Mouse (Mus musculus): ENCODE results near the gene Alkbh6. TPM values are rescaled to one million over a fixed set of nuclear protein-coding genes. Genes with fewer than 3 reads are reported as not detected.
A peak's percentile ranks its signal among the peaks of the same experiment; 100 is the strongest.

Alkbh6 gene
- polyA plus RNA-seq, 1 experiment from 2014 or later, result 68.9 TPM

DNA sequence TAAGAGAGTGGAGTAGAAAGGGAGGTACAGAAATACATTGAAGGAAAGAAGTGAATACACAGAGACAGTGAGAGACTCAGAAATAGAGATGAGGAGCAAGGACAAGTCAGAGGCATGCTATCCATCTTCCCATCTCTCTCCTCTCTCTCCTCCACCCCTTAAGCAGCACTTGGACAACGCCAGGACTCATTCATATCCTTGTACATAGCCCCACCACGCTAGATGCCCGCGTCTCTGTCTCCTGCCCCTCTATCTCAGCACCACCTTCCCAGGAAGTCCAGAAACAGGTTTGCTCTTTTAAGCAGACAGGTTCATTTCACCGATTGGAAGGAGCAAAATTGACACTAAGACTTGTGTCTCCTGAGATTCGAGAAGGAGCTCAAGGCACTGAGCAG lies 54.8 kb downstream of the Alkbh6 start:
- Histone ChIP-seq H3K36me3 (ENCODE audit: control insufficient read depth, insufficient read depth, low read length) (no peaks in the 10 kb centered on the region), H3K4me2 (ENCODE audit: low read length) (peak overlapping the region; percentile 85), H3K9ac (ENCODE audit: low read length) (peak overlapping the region; percentile 82), H3K4me3 (ENCODE audit: control insufficient read depth in 1 of 2, insufficient read depth in 1 of 2, low read depth in 1 of 2, low read length in 2 of 2) (peak overlapping the region; percentile 49 to 66; a peak in 3 of 4 replicates), H3K4me1 (ENCODE audit: control insufficient read depth in 2 of 2, insufficient read depth in 2 of 2, low read length in 2 of 2) (peaks cover 2 to 11% of the 10 kb centered on the region in 2 experiments; a peak in 2 of 4 replicates), H3K9me3 (ENCODE audit: control insufficient read depth, low read length) (no peaks in the 10 kb centered on the region), H3K27me3 (ENCODE audit: control insufficient read depth, insufficient read depth, low read length) (peaks cover 16% of the 10 kb centered on the region), H3K27ac (replicated peaks in 1 of 2; ENCODE audit: control insufficient read depth in 1 of 2, insufficient read depth in 1 of 2, low read depth in 2 of 2, low read length in 2 of 2) (no peak overlapping the region)
- WGBS, result 57% methylated on average over 6 of the region's 6 CpGs
- ATAC-seq (ENCODE audit: insufficient number of reproducible peaks, insufficient read depth, low FRiP score, low read depth), result no peak

Other genes starting within 250 kb of the Alkbh6 start
- gene Zfp82, start 235.8 kb upstream of the Alkbh6 start, polyA plus RNA-seq (2014; fragmentation: Nextera tagmentation; extraction: Ambion mirVana), result 4.2 and 4.8 TPM in 2 replicates
- 0.70 TPM in 1 of 2 replicates, not detected in the other for gene Gm26920, start 218.3 kb upstream of the Alkbh6 start, polyA plus RNA-seq (2014; fragmentation: Nextera tagmentation; extraction: Ambion mirVana)
- 5.2 and 6.4 TPM in 2 replicates for gene Zfp566, start 218.2 kb upstream of the Alkbh6 start, polyA plus RNA-seq (2014; fragmentation: Nextera tagmentation; extraction: Ambion mirVana)
- gene Zfp260, start 213.9 kb upstream of the Alkbh6 start, polyA plus RNA-seq (2014; fragmentation: Nextera tagmentation; extraction: Ambion mirVana), result 85.2 and 91.3 TPM in 2 replicates
- 6.4 and 8.5 TPM in 2 replicates for gene Zfp382, start 186.8 kb upstream of the Alkbh6 start, polyA plus RNA-seq (2014; fragmentation: Nextera tagmentation; extraction: Ambion mirVana)
- 7.2 and 9.0 TPM in 2 replicates for gene Zfp146, start 139.0 kb upstream of the Alkbh6 start, polyA plus RNA-seq (2014; fragmentation: Nextera tagmentation; extraction: Ambion mirVana)
- gene Cox7a1, start 124.6 kb upstream of the Alkbh6 start, polyA plus RNA-seq (2014; fragmentation: Nextera tagmentation; extraction: Ambion mirVana), result 544 and 589 TPM in 2 replicates
- gene Capns1, start 109.9 kb upstream of the Alkbh6 start, polyA plus RNA-seq (2014; fragmentation: Nextera tagmentation; extraction: Ambion mirVana), result 63.0 and 73.7 TPM in 2 replicates
- gene Polr2i, start 76.8 kb upstream of the Alkbh6 start, polyA plus RNA-seq (2014; fragmentation: Nextera tagmentation; extraction: Ambion mirVana), result 126 and 145 TPM in 2 replicates
- gene Tbcb, start 76.4 kb upstream of the Alkbh6 start, polyA plus RNA-seq (2014; fragmentation: Nextera tagmentation; extraction: Ambion mirVana), result 137 and 144 TPM in 2 replicates
- gene Ovol3, start 73.0 kb upstream of the Alkbh6 start, polyA plus RNA-seq (2014; fragmentation: Nextera tagmentation; extraction: Ambion mirVana), result not detected in 2 replicates
- 0.35 and 0.72 TPM in 2 replicates for gene Thap8, start 28.6 kb upstream of the Alkbh6 start, polyA plus RNA-seq (2014; fragmentation: Nextera tagmentation; extraction: Ambion mirVana)
- 8.7 and 9.4 TPM in 2 replicates for gene Wdr62, start 28.3 kb upstream of the Alkbh6 start, polyA plus RNA-seq (2014; fragmentation: Nextera tagmentation; extraction: Ambion mirVana)
- gene Clip3, start 17.0 kb upstream of the Alkbh6 start, polyA plus RNA-seq (2014; fragmentation: Nextera tagmentation; extraction: Ambion mirVana), result 10.1 and 12.8 TPM in 2 replicates
- 8.1 and 13.0 TPM in 2 replicates for gene Syne4, start 6.1 kb downstream of the Alkbh6 start, polyA plus RNA-seq (2014; fragmentation: Nextera tagmentation; extraction: Ambion mirVana)
- not detected in 2 replicates for gene E130208F15Rik, start 13.0 kb downstream of the Alkbh6 start, polyA plus RNA-seq (2014; fragmentation: Nextera tagmentation; extraction: Ambion mirVana)
- gene Sdhaf1, start 15.2 kb downstream of the Alkbh6 start, polyA plus RNA-seq (2014; fragmentation: Nextera tagmentation; extraction: Ambion mirVana), result 17.9 and 18.7 TPM in 2 replicates
- 0.86 and 1.3 TPM in 2 replicates for gene Lrfn3, start 54.1 kb downstream of the Alkbh6 start, polyA plus RNA-seq (2014; fragmentation: Nextera tagmentation; extraction: Ambion mirVana)
- 37.1 and 44.5 TPM in 2 replicates for gene Tyrobp, start 105.0 kb downstream of the Alkbh6 start, polyA plus RNA-seq (2014; fragmentation: Nextera tagmentation; extraction: Ambion mirVana)
- gene Hcst, start 111.1 kb downstream of the Alkbh6 start, polyA plus RNA-seq (2014; fragmentation: Nextera tagmentation; extraction: Ambion mirVana), result 0.54 and 0.89 TPM in 2 replicates
- 1.00 and 1.1 TPM in 2 replicates for gene Nfkbid, start 113.0 kb downstream of the Alkbh6 start, polyA plus RNA-seq (2014; fragmentation: Nextera tagmentation; extraction: Ambion mirVana)
- 14.7 and 21.2 TPM in 2 replicates for gene Aplp1, start 136.8 kb downstream of the Alkbh6 start, polyA plus RNA-seq (2014; fragmentation: Nextera tagmentation; extraction: Ambion mirVana)
- 0.05 and 0.26 TPM in 2 replicates for gene Kirrel2, start 149.0 kb downstream of the Alkbh6 start, polyA plus RNA-seq (2014; fragmentation: Nextera tagmentation; extraction: Ambion mirVana)
- 0.08 and 0.14 TPM in 2 replicates for gene Nphs1, start 149.6 kb downstream of the Alkbh6 start, polyA plus RNA-seq (2014; fragmentation: Nextera tagmentation; extraction: Ambion mirVana)
- gene Prodh2, start 184.9 kb downstream of the Alkbh6 start, polyA plus RNA-seq (2014; fragmentation: Nextera tagmentation; extraction: Ambion mirVana), result not detected in 2 replicates
- 7.2 and 9.0 TPM in 2 replicates for gene Arhgap33, start 226.3 kb downstream of the Alkbh6 start, polyA plus RNA-seq (2014; fragmentation: Nextera tagmentation; extraction: Ambion mirVana)
- gene Hspb6, start 243.5 kb downstream of the Alkbh6 start, polyA plus RNA-seq (2014; fragmentation: Nextera tagmentation; extraction: Ambion mirVana), result 141 and 155 TPM in 2 replicates
- gene Proser3, start 243.6 kb downstream of the Alkbh6 start, polyA plus RNA-seq (2014; fragmentation: Nextera tagmentation; extraction: Ambion mirVana), result 11.0 and 11.6 TPM in 2 replicates

Measured in heart, embryonic 14.5 days (tissue).